Comparison of ENCODE assay signal across 35 mouse cellular contexts in genomic region chr7:84623718-84624117, GRCm38 (mm10).
"Had no signal": no experiment of that assay in that cellular context is flagged by ENCODE, and none has a peak within 500 bp of the region (broad histone marks: within the 10 kb centered on the region; RNA-seq: fewer than 3 reads in every experiment).

No protein-coding gene starts in this region.

- H3K4me1 ChIP-seq: heart, embryonic 12.5 days; heart, embryonic 13.5 days; heart, embryonic 15.5 days; hindbrain, embryonic 10.5 days; hindbrain, embryonic 12.5 days; hindbrain, embryonic 13.5 days; hindbrain, embryonic 15.5 days; intestine, embryonic 15.5 days; kidney, embryonic 15.5 days had no signal

- H3K9ac ChIP-seq: heart, embryonic 12.5 days; heart, embryonic 13.5 days; heart, embryonic 15.5 days; hindbrain, embryonic 12.5 days; hindbrain, embryonic 13.5 days; hindbrain, embryonic 14.5 days; hindbrain, embryonic 15.5 days; intestine, embryonic 15.5 days; kidney, embryonic 15.5 days had no signal

- H3K27ac ChIP-seq: heart, embryonic 13.5 days; heart, embryonic 15.5 days; hindbrain, embryonic 10.5 days; hindbrain, embryonic 12.5 days; hindbrain, embryonic 13.5 days; hindbrain, embryonic 14.5 days; hindbrain, embryonic 15.5 days; hindbrain, postnatal 0 days; intestine, embryonic 15.5 days; kidney, embryonic 15.5 days; kidney, postnatal 0 days; layer of hippocampus, adult 2 months; left cerebral cortex, adult 2 months had no signal

- DNase-seq: heart, postnatal 10 days; heart, postnatal 14 days; heart, postnatal 36 days; heart, postnatal 4 days; kidney, adult 11 months; kidney, adult 18-20 months; kidney, adult 2 months; kidney, adult 8-10 months; kidney, adult 9 months; kidney, postnatal 10 days; kidney, postnatal 14 days; kidney, postnatal 25 days; kidney, postnatal 36 days; kidney, postnatal 4 days; layer of hippocampus, adult 9-11 months; layer of hippocampus, postnatal 36 days had no signal

- H3K27me3 ChIP-seq: heart, embryonic 12.5 days; heart, embryonic 13.5 days; heart, embryonic 15.5 days; hindbrain, embryonic 12.5 days; hindbrain, embryonic 13.5 days; hindbrain, embryonic 15.5 days; intestine, embryonic 15.5 days; kidney, embryonic 15.5 days had no signal

- H3K4me3 ChIP-seq: heart, embryonic 12.5 days; heart, embryonic 13.5 days; heart, embryonic 15.5 days; hindbrain, embryonic 10.5 days; hindbrain, embryonic 12.5 days; hindbrain, embryonic 13.5 days; hindbrain, embryonic 15.5 days; intestine, embryonic 15.5 days; kidney, embryonic 15.5 days; layer of hippocampus, adult 2 months; left cerebral cortex, adult 2 months had no signal

- ATAC-seq: hindbrain, embryonic 16.5 days; hindbrain, postnatal 0 days; inflammation-experienced regulatory T-cells, adult 6 months; intestine, embryonic 15.5 days; intestine, embryonic 16.5 days; intestine, postnatal 0 days had no signal

- H3K9me3 ChIP-seq: heart, embryonic 13.5 days; heart, embryonic 15.5 days; hindbrain, embryonic 12.5 days; hindbrain, embryonic 15.5 days; intestine, embryonic 15.5 days; kidney, embryonic 15.5 days had no signal

- H3K4me2 ChIP-seq: heart, embryonic 11.5 days; heart, embryonic 12.5 days; heart, embryonic 13.5 days; heart, embryonic 15.5 days; hindbrain, embryonic 12.5 days; hindbrain, embryonic 13.5 days; hindbrain, embryonic 14.5 days; hindbrain, embryonic 15.5 days; intestine, embryonic 15.5 days; kidney, embryonic 15.5 days had no signal
